Mouse (Mus musculus): ENCODE data around the gene Itgb3bp. TPM values are rescaled to one million over a fixed set of nuclear protein-coding genes. Genes with fewer than 3 reads are reported as not detected.

Itgb3bp gene
- polyA plus RNA-seq, 1 experiment from 2014 or later: 36.2 TPM

- peaks cover 2% of the 10 kb centered on the region for H3K4me1 ChIP-seq (replicated peaks; ENCODE audit: control insufficient read depth, insufficient read depth, low read length)
- H3K9me3 ChIP-seq (ENCODE audit: control insufficient read depth, low read length): no peaks in the 10 kb centered on the region
- ATAC-seq (replicated peaks; ENCODE audit: low FRiP score, low TSS enrichment, low read depth): no peak
- no peak overlapping the region for H3K4me3 ChIP-seq (ENCODE audit: low read depth, low read length)
- WGBS: 71% methylated on average over 2 of the region's 2 CpGs
- H3K9ac ChIP-seq (ENCODE audit: low read length): no peak overlapping the region
- H3K27me3 ChIP-seq (replicated peaks; ENCODE audit: control insufficient read depth, insufficient read depth, low read length): no peaks in the 10 kb centered on the region
- DNase-seq (ENCODE audit: low spot score): no peak
- no peak overlapping the region for H3K27ac ChIP-seq (ENCODE audit: low read depth)
- no peaks in the 10 kb centered on the region for H3K36me3 ChIP-seq (ENCODE audit: control insufficient read depth, insufficient read depth, low read length)
- no peak overlapping the region for H3K4me2 ChIP-seq (ENCODE audit: low read length)
These were observed 15.0 kb upstream of the Itgb3bp start for GRCm38 (mm10) chr4:99944606-99945005.

GRCm38 (mm10) chr4:99941655-99942414 lies 12.2 kb upstream of the Itgb3bp start:
- ATAC-seq (replicated peaks; ENCODE audit: low FRiP score, low TSS enrichment, low read depth) (0 out of 2 replicates have a peak, but pooled peaks have one; percentile 18), DNase-seq (ENCODE audit: low spot score) (no peak)
- no peaks in the 10 kb centered on the region for H3K27me3 ChIP-seq (replicated peaks; ENCODE audit: control insufficient read depth, insufficient read depth, low read length)
- no peak overlapping the region for H3K4me3 ChIP-seq (ENCODE audit: low read depth, low read length)
- WGBS: 63% methylated on average over 10 of the region's 10 CpGs
- no peaks in the 10 kb centered on the region for H3K36me3 ChIP-seq (ENCODE audit: control insufficient read depth, insufficient read depth, low read length)
- no peak overlapping the region for H3K9ac ChIP-seq (ENCODE audit: low read length)
- H3K4me2 ChIP-seq (ENCODE audit: low read length): no peak overlapping the region
- peaks cover 4% of the 10 kb centered on the region for H3K4me1 ChIP-seq (replicated peaks; ENCODE audit: control insufficient read depth, insufficient read depth, low read length)
- no peak overlapping the region for H3K27ac ChIP-seq (ENCODE audit: low read depth)
- H3K9me3 ChIP-seq (ENCODE audit: control insufficient read depth, low read length): no peaks in the 10 kb centered on the region

DNA sequence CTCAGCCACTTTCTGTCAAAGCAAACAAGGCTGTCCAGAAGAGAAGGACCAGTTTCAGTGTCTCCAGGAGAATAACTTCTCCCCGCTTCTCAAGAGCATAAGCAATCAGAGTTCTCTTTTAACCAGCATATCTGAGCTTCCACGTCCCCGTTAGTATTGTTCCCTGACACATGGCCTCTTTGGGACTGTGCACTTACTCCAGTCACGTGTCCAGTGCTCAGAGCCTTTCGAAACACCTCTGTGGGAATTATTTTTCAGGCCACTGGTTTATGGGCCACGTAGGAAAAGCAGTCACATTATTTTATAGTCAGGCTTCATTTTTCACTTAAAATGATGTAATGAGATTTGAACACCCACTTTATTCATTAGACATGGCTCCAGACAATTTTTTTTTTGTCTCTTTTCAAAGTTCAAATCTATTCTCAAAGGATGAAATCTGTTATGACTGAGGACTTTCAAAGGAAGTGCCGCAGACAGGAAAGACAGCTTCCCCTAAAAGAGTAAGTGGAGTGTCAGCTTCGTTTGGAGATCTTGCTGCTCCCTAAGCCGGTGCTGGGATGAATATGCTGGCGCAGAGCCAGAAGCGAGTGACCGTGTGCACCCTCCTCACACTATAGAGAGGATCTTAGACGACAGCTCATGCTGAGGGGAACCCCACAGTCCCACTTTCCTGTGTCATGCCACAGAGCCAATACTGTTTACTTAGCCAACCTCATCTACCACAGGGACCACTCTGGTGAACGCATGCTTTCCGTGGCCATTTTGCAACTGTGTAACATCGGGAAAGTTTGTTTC lies 10.3 kb upstream of the Itgb3bp start:
- no peak overlapping the region for H3K4me3 ChIP-seq (ENCODE audit: low read depth, low read length)
- H3K27ac ChIP-seq (ENCODE audit: low read depth): no peak overlapping the region; the same call in 1 of the 2 replicates
- no peak for DNase-seq (ENCODE audit: low spot score)
- H3K9me3 ChIP-seq (ENCODE audit: control insufficient read depth, low read length): no peaks in the 10 kb centered on the region
- H3K9ac ChIP-seq (ENCODE audit: low read length): no peak overlapping the region
- no peak for ATAC-seq (replicated peaks; ENCODE audit: low FRiP score, low TSS enrichment, low read depth)
- H3K36me3 ChIP-seq (ENCODE audit: control insufficient read depth, insufficient read depth, low read length): no peaks in the 10 kb centered on the region
- no peaks in the 10 kb centered on the region for H3K27me3 ChIP-seq (replicated peaks; ENCODE audit: control insufficient read depth, insufficient read depth, low read length)
- H3K4me2 ChIP-seq (ENCODE audit: low read length): no peak overlapping the region
- H3K4me1 ChIP-seq (replicated peaks; ENCODE audit: control insufficient read depth, insufficient read depth, low read length): peaks cover 4% of the 10 kb centered on the region
- WGBS: 56% methylated on average over 16 of the region's 16 CpGs

DNA sequence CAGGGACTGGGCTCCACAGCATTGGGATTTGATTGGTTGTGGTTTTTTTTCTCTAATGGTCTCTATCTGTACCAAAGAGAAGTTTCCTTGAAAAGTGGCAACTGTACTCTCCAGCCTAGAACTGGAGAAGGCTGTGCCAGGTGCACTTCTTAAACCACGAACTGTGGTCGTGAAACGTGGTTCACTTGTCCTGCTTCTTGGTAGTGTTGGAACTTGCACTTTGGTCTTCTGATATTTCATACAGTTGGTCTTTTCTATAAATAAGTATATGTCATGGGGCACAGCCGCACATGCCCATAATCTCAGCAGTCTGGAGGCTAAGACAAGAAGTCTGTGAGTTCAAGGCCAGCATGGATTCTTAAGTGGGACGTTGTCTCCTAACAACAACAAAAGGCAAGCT lies 6.7 kb upstream of the Itgb3bp start:
- WGBS: 92% methylated on average over 5 of the region's 5 CpGs
- H3K4me3 ChIP-seq (ENCODE audit: low read depth, low read length): no peak overlapping the region
- no peak for DNase-seq (ENCODE audit: low spot score)
- H3K27ac ChIP-seq (ENCODE audit: low read depth): no peak overlapping the region
- H3K4me2 ChIP-seq (ENCODE audit: low read length): no peak overlapping the region
- H3K36me3 ChIP-seq (ENCODE audit: control insufficient read depth, insufficient read depth, low read length): no peaks in the 10 kb centered on the region
- H3K27me3 ChIP-seq (replicated peaks; ENCODE audit: control insufficient read depth, insufficient read depth, low read length): no peaks in the 10 kb centered on the region
- H3K9me3 ChIP-seq (ENCODE audit: control insufficient read depth, low read length): no peaks in the 10 kb centered on the region
- no peak overlapping the region for H3K9ac ChIP-seq (ENCODE audit: low read length)
- ATAC-seq (replicated peaks; ENCODE audit: low FRiP score, low TSS enrichment, low read depth): no peak
- peaks cover 4% of the 10 kb centered on the region; the same call in 1 of the 2 replicates for H3K4me1 ChIP-seq (replicated peaks; ENCODE audit: control insufficient read depth, insufficient read depth, low read length)

DNA sequence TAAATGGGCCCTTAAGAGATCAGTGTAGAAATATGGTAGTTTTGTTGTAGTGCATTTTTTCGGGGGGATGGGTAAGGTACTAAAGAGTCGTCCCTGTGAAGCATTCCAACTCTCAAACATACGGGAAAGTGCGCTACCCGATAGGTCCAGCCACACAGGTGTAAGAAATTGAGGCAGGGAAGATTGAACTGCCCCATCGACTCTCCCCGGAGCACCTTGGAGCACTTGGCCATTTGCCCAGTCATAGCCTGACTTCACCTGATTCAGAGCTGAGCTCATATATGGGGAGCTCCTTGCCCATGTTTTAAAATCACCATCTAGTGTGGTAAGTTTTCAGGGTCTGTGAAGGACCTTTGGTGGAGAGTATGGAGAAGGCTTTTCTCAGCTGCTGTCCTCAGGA lies 5.2 kb upstream of the Itgb3bp start:
- Histone ChIP-seq H3K36me3 (ENCODE audit: control insufficient read depth, insufficient read depth, low read length) (no peaks in the 10 kb centered on the region), H3K4me2 (ENCODE audit: low read length) (no peak overlapping the region), H3K9ac (ENCODE audit: low read length) (no peak overlapping the region), H3K4me3 (ENCODE audit: low read depth, low read length) (no peak overlapping the region), H3K9me3 (ENCODE audit: control insufficient read depth, low read length) (no peaks in the 10 kb centered on the region), H3K4me1 (replicated peaks; ENCODE audit: control insufficient read depth, insufficient read depth, low read length) (peaks cover 4% of the 10 kb centered on the region; the same call in 1 of the 2 replicates), H3K27ac (ENCODE audit: low read depth) (no peak overlapping the region), H3K27me3 (replicated peaks; ENCODE audit: control insufficient read depth, insufficient read depth, low read length) (no peaks in the 10 kb centered on the region)
- 90% methylated on average over 7 of the region's 7 CpGs for WGBS
- ATAC-seq (replicated peaks; ENCODE audit: low FRiP score, low TSS enrichment, low read depth): no peak
- DNase-seq (ENCODE audit: low spot score): no peak

DNA sequence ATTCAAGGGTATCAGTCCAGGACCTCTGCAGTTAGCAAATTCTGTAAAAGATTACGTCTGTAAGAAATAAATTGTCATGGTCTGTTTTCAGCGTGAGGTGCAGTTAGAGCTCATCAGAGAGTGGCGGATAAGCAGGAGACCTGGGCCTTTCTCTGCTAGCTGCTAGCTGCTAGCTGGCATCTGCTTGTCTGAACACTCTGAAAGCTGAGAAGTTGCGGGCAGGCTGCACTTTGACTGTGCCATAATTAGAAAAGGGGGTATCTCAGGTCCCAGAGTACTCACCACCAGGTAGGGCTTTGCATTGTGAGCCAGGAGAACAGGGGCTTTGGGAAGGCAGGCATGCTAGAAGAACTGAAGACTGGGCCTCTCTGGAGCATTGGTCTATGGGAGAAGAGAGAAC lies 2.2 kb upstream of the Itgb3bp start:
- H3K4me3 ChIP-seq (ENCODE audit: low read depth, low read length): no peak overlapping the region
- DNase-seq (ENCODE audit: low spot score) (no peak), ATAC-seq (replicated peaks; ENCODE audit: low FRiP score, low TSS enrichment, low read depth) (no peak)
- no peaks in the 10 kb centered on the region for H3K9me3 ChIP-seq (ENCODE audit: control insufficient read depth, low read length)
- H3K27me3 ChIP-seq (replicated peaks; ENCODE audit: control insufficient read depth, insufficient read depth, low read length): no peaks in the 10 kb centered on the region
- WGBS: 87% methylated on average over 4 of the region's 4 CpGs
- no peak overlapping the region for H3K9ac ChIP-seq (ENCODE audit: low read length)
- no peak overlapping the region for H3K27ac ChIP-seq (ENCODE audit: low read depth)
- H3K4me2 ChIP-seq (ENCODE audit: low read length): no peak overlapping the region
- no peaks in the 10 kb centered on the region for H3K36me3 ChIP-seq (ENCODE audit: control insufficient read depth, insufficient read depth, low read length)
- H3K4me1 ChIP-seq (replicated peaks; ENCODE audit: control insufficient read depth, insufficient read depth, low read length): no peaks in the 10 kb centered on the region; the same call in 1 of the 2 replicates

DNA sequence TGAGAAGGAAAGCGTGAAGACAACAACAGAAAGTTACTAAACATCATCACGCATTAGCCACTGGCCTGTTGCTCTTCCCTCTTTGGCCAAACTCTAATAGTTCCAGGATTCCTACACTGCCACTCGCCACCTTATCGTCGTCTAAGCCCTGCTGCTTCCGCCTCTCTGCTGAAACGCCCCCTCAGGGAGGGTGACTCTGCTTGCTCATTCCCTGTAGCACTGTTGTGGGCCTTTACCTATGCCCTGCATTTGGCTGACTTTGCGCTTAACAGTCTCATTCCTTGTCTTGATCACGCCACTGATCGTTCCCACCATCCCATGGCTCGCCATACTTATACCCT lies 1.6 kb upstream of the Itgb3bp start:
- Histone ChIP-seq H3K9me3 (ENCODE audit: control insufficient read depth, low read length) (no peaks in the 10 kb centered on the region), H3K4me3 (ENCODE audit: low read depth, low read length) (0 out of 2 replicates have a peak overlapping the region, but pooled peaks have one; percentile 68), H3K4me1 (replicated peaks; ENCODE audit: control insufficient read depth, insufficient read depth, low read length) (no peaks in the 10 kb centered on the region; the same call in 1 of the 2 replicates), H3K4me2 (ENCODE audit: low read length) (peak overlapping the region; percentile 89), H3K27ac (ENCODE audit: low read depth) (no peak overlapping the region), H3K9ac (ENCODE audit: low read length) (no peak overlapping the region), H3K36me3 (ENCODE audit: control insufficient read depth, insufficient read depth, low read length) (no peaks in the 10 kb centered on the region), H3K27me3 (replicated peaks; ENCODE audit: control insufficient read depth, insufficient read depth, low read length) (no peaks in the 10 kb centered on the region)
- 71% methylated on average over 11 of the region's 11 CpGs for WGBS
- ATAC-seq (replicated peaks; ENCODE audit: low FRiP score, low TSS enrichment, low read depth) (no peak), DNase-seq (ENCODE audit: low spot score) (no peak)

DNA sequence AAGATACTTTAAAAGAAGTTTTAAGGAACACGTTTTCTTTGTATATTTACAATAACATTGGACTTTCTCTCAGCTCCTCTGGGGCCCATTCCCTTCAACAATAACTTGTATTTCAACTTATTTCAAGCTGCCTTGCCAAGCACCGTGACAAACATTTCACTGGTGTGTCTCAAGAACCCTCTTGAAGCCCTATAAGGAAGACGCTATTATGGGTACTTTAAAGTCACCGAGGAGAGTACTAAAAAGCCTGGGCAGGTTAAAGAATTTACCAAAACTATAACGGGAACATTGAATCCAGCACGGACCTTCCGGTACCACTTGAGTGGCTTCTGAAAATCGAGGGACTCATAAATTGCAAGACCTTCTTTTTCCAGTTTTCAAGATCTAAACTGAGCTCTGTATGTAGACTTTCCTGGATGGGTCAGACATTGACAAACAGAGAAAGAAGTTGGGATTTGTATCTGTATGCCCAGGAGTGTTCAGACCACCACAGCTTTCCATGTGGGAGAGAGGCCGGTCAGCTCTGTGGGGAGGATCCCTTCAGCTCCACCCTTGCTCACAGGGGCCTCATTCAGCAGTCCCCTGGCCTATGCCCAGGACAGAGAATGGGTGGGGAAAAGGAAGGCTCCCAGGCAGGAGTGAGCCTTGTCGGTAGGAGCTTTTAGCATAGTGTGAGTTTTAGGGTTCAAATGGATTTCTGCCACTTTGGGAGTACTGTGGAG lies 1.1 kb upstream of the Itgb3bp start:
- no peak overlapping the region for H3K27ac ChIP-seq (ENCODE audit: low read depth)
- no peak for ATAC-seq (replicated peaks; ENCODE audit: low FRiP score, low TSS enrichment, low read depth)
- H3K9ac ChIP-seq (ENCODE audit: low read length): no peak overlapping the region

More for the DNA sequence above, 1.1 kb upstream of the Itgb3bp start:
- Histone ChIP-seq H3K4me3 (ENCODE audit: low read depth, low read length) (peak overlapping the region; percentile 68), H3K36me3 (ENCODE audit: control insufficient read depth, insufficient read depth, low read length) (no peaks in the 10 kb centered on the region), H3K4me1 (replicated peaks; ENCODE audit: control insufficient read depth, insufficient read depth, low read length) (no peaks in the 10 kb centered on the region; the same call in 1 of the 2 replicates), H3K4me2 (ENCODE audit: low read length) (peak overlapping the region; percentile 89), H3K9me3 (ENCODE audit: control insufficient read depth, low read length) (no peaks in the 10 kb centered on the region), H3K27me3 (replicated peaks; ENCODE audit: control insufficient read depth, insufficient read depth, low read length) (no peaks in the 10 kb centered on the region)
- DNase-seq (ENCODE audit: low spot score): no peak
- WGBS: 47% methylated on average over 10 of the region's 10 CpGs

All from intestine, embryonic 14.5 days (tissue).